Mouse (Mus musculus): ENCODE data around the gene Gramd1b.

Gramd1b gene

DNA sequence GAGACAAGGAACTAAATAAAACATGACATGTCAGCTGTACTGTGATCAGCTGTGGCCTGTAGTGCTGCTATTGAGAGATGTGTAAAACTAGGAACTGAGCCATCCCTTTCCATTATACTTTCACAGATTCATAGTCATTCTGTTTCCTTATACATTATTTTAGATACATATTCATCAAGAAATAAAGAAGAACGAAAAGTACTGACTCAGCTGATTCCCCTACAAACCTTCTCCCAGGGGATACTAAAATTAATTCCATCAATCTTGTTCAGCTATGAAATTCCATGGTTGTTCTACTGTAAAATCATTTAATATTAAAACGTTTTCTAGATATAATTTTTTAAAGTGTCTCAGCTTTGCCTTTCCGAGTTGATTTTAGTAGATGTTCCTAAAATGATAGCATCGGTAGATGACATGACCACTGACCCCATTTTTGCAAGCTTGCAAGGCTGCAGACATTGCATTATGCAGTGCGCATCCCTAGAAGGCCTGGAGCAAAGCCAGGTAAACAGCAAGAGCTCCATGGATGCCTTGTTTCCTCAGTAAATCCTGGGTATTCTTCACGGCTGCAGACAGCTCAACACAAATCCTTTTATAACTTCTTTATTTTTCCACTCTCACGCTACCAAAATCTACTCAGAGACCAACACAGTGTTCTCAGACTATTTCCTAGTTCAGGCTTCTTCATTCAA lies 285.1 kb downstream of the Gramd1b start:
- DNase-seq, result no peak

GRCm38 (mm10) chr9:40245466-40245865 lies 285.7 kb downstream of the Gramd1b start:
- no peak for DNase-seq

Data from cerebellum, adult 8-10 months (tissue).